Mouse (Mus musculus) forelimb bud, embryonic 11.5 days (tissue): Measurements from ENCODE around the gene B4galnt4.

ENCODE experiments used
- DNase-seq: peaks from one replicate; pipeline ENCODE4 v3.0.0-alpha.2; 2012; ENCODE audit warnings: low read depth, low spot score

Gene B4galnt4

DNA sequence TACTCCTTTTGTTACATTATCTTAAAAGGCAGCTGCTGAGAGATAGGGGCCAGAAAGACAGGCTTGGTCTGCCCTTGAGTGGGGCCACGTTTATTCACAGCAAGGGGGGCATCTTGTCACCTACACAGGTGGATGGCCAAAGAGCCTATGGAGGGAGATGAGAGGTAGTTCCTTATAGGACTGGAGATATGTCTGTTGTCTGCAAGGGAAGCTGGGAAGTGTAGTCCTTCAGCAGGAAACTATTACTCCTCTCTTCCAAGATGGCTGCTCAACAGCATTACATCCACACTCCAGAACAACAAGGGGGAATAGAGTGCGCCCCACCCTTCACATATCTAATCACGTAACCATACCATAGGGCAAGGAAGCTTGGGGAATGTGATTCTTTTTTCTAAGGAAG is 58.6 kb downstream of the B4galnt4 start:
- DNase-seq, result no peak

GRCm38 (mm10) chr7:141120605-141121004 is 59.7 kb downstream of the B4galnt4 start:
- no peak for DNase-seq

- DNase-seq, result no peak
Observed at GRCm38 (mm10) chr7:141121051-141121531, 60.2 kb downstream of the B4galnt4 start.
